Mouse (Mus musculus) cerebellum, adult 2 months (tissue): ENCODE data around the gene Mgat4e. TPM values are rescaled to one million over a fixed set of nuclear protein-coding genes. Genes with fewer than 3 reads are reported as not detected.
"Not testable (repeated sequence)": the region's sequence is repeated elsewhere in the genome, so short reads cannot be mapped to it uniquely, and the experiment has no call there.

Experiments
- DNase-seq, 2 experiments: peaks; one replicate each; pipeline ENCODE4 v3.0.0; 2021
- H3K27ac ChIP-seq: fragments of 200-500 bp; 2 replicates; pipeline ENCODE4 v1.5.1; 2012; ENCODE audit warnings: low read length, control low read depth, inconsistent platforms; ENCODE audit not compliant: insufficient read depth
- H3K27me3 ChIP-seq: fragments of 200-500 bp; 2 replicates; pipeline ENCODE4 v1.6.1; 2012; ENCODE audit warnings: inconsistent platforms, mild to moderate bottlenecking, low read length, moderate library complexity; ENCODE audit not compliant: control insufficient read depth, insufficient read depth
- H3K4me1 ChIP-seq: fragments of 200-500 bp; 2 replicates; pipeline ENCODE4 v1.6.1; 2011; ENCODE audit warnings: low read length; ENCODE audit not compliant: control insufficient read depth, insufficient read depth
- H3K4me3 ChIP-seq: fragments of 200-500 bp; replicated peaks from 2 replicates; pipeline ENCODE3; 2011; ENCODE audit warnings: mild to moderate bottlenecking, low read depth, low read length, control low read depth; ENCODE audit not compliant: insufficient read depth
- CTCF ChIP-seq: fragments of 200-500 bp; IDR thresholded peaks from 2 replicates; pipeline ENCODE4 v1.5.1; 2011; ENCODE audit warnings: low read depth, mild to moderate bottlenecking, control low read depth, low read length, moderate library complexity, borderline replicate concordance; ENCODE audit not compliant: insufficient read depth
- POLR2A ChIP-seq: fragments of 200-500 bp; IDR thresholded peaks from 2 replicates; pipeline ENCODE4 v1.6.1; 2011; ENCODE audit warnings: low read length, control low read depth, borderline replicate concordance; ENCODE audit not compliant: insufficient read depth
- WGBS: fragments of 180-500 bp; shearing (Covaris S2); methylation state at CpG from one replicate; pipeline ENCODE4 v1.1.7; 2018; 5-methylcytosine and 5-hydroxymethylcytosine counted together
- polyA plus RNA-seq: library from polyadenylated mRNA; depleted of rRNA; stranded (reverse); fragments of >200 nt; gene quantifications from 2 replicates; pipeline ENCODE4 v1.2.3, GENCODE M21; 2012

Gene Mgat4e
- polyA plus RNA-seq, 1 experiment = not detected

- no peak overlapping the region for H3K27ac ChIP-seq
- no peaks in the 10 kb centered on the region for H3K27me3 ChIP-seq
- 64% methylated on average over 13 of the region's 13 CpGs for WGBS
- no peak overlapping the region for H3K4me3 ChIP-seq
- no peaks in the 10 kb centered on the region for H3K4me1 ChIP-seq
- TF ChIP-seq CTCF (no peak), POLR2A (no peak)
- DNase-seq = no peak
Measured at GRCm38 (mm10) chr1:134555240-134555870, 5.9 kb upstream of the Mgat4e start.

GRCm38 (mm10) chr1:134552396-134552795, 2.9 kb upstream of the Mgat4e start:
- Histone ChIP-seq H3K4me3 (no peak overlapping the region), H3K27me3 (no peaks in the 10 kb centered on the region), H3K27ac (no peak overlapping the region), H3K4me1 (no peaks in the 10 kb centered on the region)
- no peak for DNase-seq
- no peak for TF ChIP-seq POLR2A
- TF ChIP-seq CTCF = no peak
- WGBS = 66% methylated on average over 3 of the region's 3 CpGs

GRCm38 (mm10) chr1:134551869-134552268, 2.4 kb upstream of the Mgat4e start:
- no peak for DNase-seq
- 79% methylated on average over 3 of the region's 3 CpGs for WGBS
- H3K4me3 ChIP-seq = no peak overlapping the region
- no peaks in the 10 kb centered on the region for H3K4me1 ChIP-seq
- H3K27me3 ChIP-seq = no peaks in the 10 kb centered on the region
- TF ChIP-seq CTCF (no peak), POLR2A (no peak)
- no peak overlapping the region for H3K27ac ChIP-seq

- WGBS = 60% methylated on average over 4 of the region's 4 CpGs
- no peaks in the 10 kb centered on the region for H3K4me1 ChIP-seq
- no peak overlapping the region for H3K27ac ChIP-seq
- TF ChIP-seq POLR2A (no peak), CTCF (no peak)
- no peaks in the 10 kb centered on the region for H3K27me3 ChIP-seq
- DNase-seq = no peak
- no peak overlapping the region for H3K4me3 ChIP-seq
Measured at GRCm38 (mm10) chr1:134548231-134548630, 1.3 kb downstream of the Mgat4e start.

- WGBS = 92% methylated on average over 10 of the region's 10 CpGs
- H3K27me3 ChIP-seq = no peaks in the 10 kb centered on the region
- no peak overlapping the region for H3K4me3 ChIP-seq
- no peak overlapping the region for H3K27ac ChIP-seq
- no peak for TF ChIP-seq CTCF
- no peak for TF ChIP-seq POLR2A
- no peaks in the 10 kb centered on the region for H3K4me1 ChIP-seq
- no peak for DNase-seq
Measured at GRCm38 (mm10) chr1:134540610-134541009, 8.9 kb downstream of the Mgat4e start.

- TF ChIP-seq POLR2A (no peak), CTCF (no peak)
- WGBS = 68% methylated on average over 3 of the region's 3 CpGs
- H3K4me1 ChIP-seq = no peaks in the 10 kb centered on the region
Measured at GRCm38 (mm10) chr1:134535513-134535912, 14.0 kb downstream of the Mgat4e start.

GRCm38 (mm10) chr1:134535054-134535453, 14.4 kb downstream of the Mgat4e start:
- no peak overlapping the region for H3K4me3 ChIP-seq
- no peaks in the 10 kb centered on the region for H3K27me3 ChIP-seq
- no peak for DNase-seq
- no peak overlapping the region for H3K27ac ChIP-seq
- H3K4me1 ChIP-seq = no peaks in the 10 kb centered on the region
- 95% methylated on average over 1 of the region's 1 CpGs for WGBS
- TF ChIP-seq CTCF (no peak), POLR2A (no peak)

More at GRCm38 (mm10) chr1:134535513-134535912, 14.0 kb downstream of the Mgat4e start:
- Histone ChIP-seq H3K4me3 (no peak overlapping the region), H3K27ac (no peak overlapping the region), H3K27me3 (no peaks in the 10 kb centered on the region)
- DNase-seq = no peak

- not testable (repeated sequence) for DNase-seq, H3K27me3 ChIP-seq, H3K4me3 ChIP-seq, H3K4me1 ChIP-seq, H3K27ac ChIP-seq
- 92% methylated on average over 10 of the region's 10 CpGs for WGBS
Measured at GRCm38 (mm10) chr1:134533710-134534109, 15.8 kb downstream of the Mgat4e start.

GRCm38 (mm10) chr1:134530618-134531017, 18.9 kb downstream of the Mgat4e start:
- WGBS = 58% methylated on average over 6 of the region's 6 CpGs
- Histone ChIP-seq H3K4me1 (no peaks in the 10 kb centered on the region), H3K27me3 (no peaks in the 10 kb centered on the region; the same call in 1 of the 2 replicates), H3K27ac (no peak overlapping the region), H3K4me3 (no peak overlapping the region)
- TF ChIP-seq POLR2A = no peak
- TF ChIP-seq CTCF = no peak
- DNase-seq = no peak
